Mouse (Mus musculus) CH12.LX (cell line): ENCODE measurements around the gene Grin2c. TPM values are rescaled to one million over a fixed set of nuclear protein-coding genes. Genes with fewer than 3 reads are reported as not detected.
A peak's percentile ranks its signal among the peaks of the same experiment; 100 is the strongest.

Source experiments
- DNase-seq: peaks from one replicate; pipeline ENCODE4 v3.0.0-alpha.2; 2013; ENCODE audit errors: extremely low read depth
- H3K27ac ChIP-seq: 2 replicates; pipeline ENCODE4 v1.5.1; 2012; ENCODE audit warnings: low read depth, mild to moderate bottlenecking, control low read depth, moderate library complexity; ENCODE audit not compliant: insufficient read depth
- H3K27me3 ChIP-seq: replicated peaks from 2 replicates; pipeline ENCODE3; 2012; ENCODE audit warnings: inconsistent platforms
- H3K36me3 ChIP-seq, 2 experiments: replicated peaks in 1 of 2; 2 replicates each; pipeline versions ENCODE3 to v1.6.1; 2012; ENCODE audit warnings: inconsistent platforms in 1 of 2, low read length in 1 of 2, mild to moderate bottlenecking in 1 of 2, mixed read lengths in 1 of 2, moderate library complexity in 1 of 2; ENCODE audit not compliant: control insufficient read depth in 1 of 2, insufficient read depth in 1 of 2
- H3K4me1 ChIP-seq, 2 experiments: 2 replicates each; pipeline ENCODE4 v1.6.1; 2012; ENCODE audit warnings: inconsistent platforms in 1 of 2, moderate library complexity in 1 of 2; ENCODE audit not compliant: insufficient read depth in 2 of 2, control insufficient read depth in 1 of 2
- H3K4me2 ChIP-seq: 2 replicates; pipeline ENCODE4 v1.6.1; 2012; ENCODE audit warnings: low read depth, mild to moderate bottlenecking, control low read depth; ENCODE audit not compliant: poor library complexity, insufficient read depth, severe bottlenecking
- H3K4me3 ChIP-seq, 3 experiments: fragments of 150-350 bp in 1 of 3; sonication (generic) in 1 of 3; replicated peaks in 1 of 3; 2 replicates each; pipeline versions ENCODE3 to v1.5.1; 2011 to 2012; ENCODE audit warnings: low read depth in 2 of 3, low read length in 2 of 3, mild to moderate bottlenecking in 2 of 3, moderate library complexity in 2 of 3, control low read depth in 1 of 3, improper control_type of control experiment in 1 of 3, inconsistent platforms in 1 of 3, mixed read lengths in 1 of 3; ENCODE audit not compliant: poor library complexity in 1 of 3
- H3K79me2 ChIP-seq: replicated peaks from 2 replicates; pipeline ENCODE4 v1.6.1; 2012; ENCODE audit warnings: mild to moderate bottlenecking, moderate library complexity; ENCODE audit not compliant: control insufficient read depth, poor library complexity, insufficient read depth, severe bottlenecking; ENCODE audit errors: extremely low read depth
- H3K9ac ChIP-seq: 2 replicates; pipeline ENCODE4 v1.6.1; 2012; ENCODE audit warnings: low read depth, mild to moderate bottlenecking, control low read depth, moderate library complexity; ENCODE audit not compliant: insufficient read depth
- H3K9me3 ChIP-seq: replicated peaks from 2 replicates; pipeline ENCODE3; 2012; ENCODE audit warnings: low read length, inconsistent platforms, mixed read lengths
- BHLHE40 ChIP-seq: IDR thresholded peaks from 2 replicates; pipeline ENCODE4 v1.6.1; 2011; ENCODE audit warnings: mild to moderate bottlenecking, low read depth, low read length, improper control_type of control experiment
- CHD2 ChIP-seq: IDR thresholded peaks from 2 replicates; pipeline ENCODE4 v1.6.1; 2011; ENCODE audit warnings: low read length, improper control_type of control experiment
- CTCF ChIP-seq, 2 experiments: IDR thresholded peaks in 1 of 2; conservative IDR thresholded peaks in 1 of 2; 2 replicates each; pipeline ENCODE4 v1.5.1; 2011 to 2012; ENCODE audit warnings: low read depth in 2 of 2, low read length in 2 of 2, improper control_type of control experiment in 1 of 2, inconsistent platforms in 1 of 2, mild to moderate bottlenecking in 1 of 2, moderate library complexity in 1 of 2
- ELF1 ChIP-seq: IDR thresholded peaks from 2 replicates; pipeline ENCODE4 v1.6.1; 2014; ENCODE audit warnings: low read depth, mild to moderate bottlenecking, inconsistent platforms, low read length, improper control_type of control experiment
- HCFC1 ChIP-seq: IDR thresholded peaks from 2 replicates; pipeline ENCODE4 v1.6.1; 2012; ENCODE audit warnings: low read depth, mild to moderate bottlenecking, inconsistent platforms, low read length, improper control_type of control experiment
- IRF4 ChIP-seq: IDR thresholded peaks from 2 replicates; pipeline ENCODE4 v1.6.1; 2014; ENCODE audit warnings: low read depth, mild to moderate bottlenecking, inconsistent platforms, low read length, improper control_type of control experiment
- JUND ChIP-seq: conservative IDR thresholded peaks from 2 replicates; pipeline ENCODE4 v1.6.1; 2011; ENCODE audit warnings: low read depth, low read length, improper control_type of control experiment
- MEF2A ChIP-seq: IDR thresholded peaks from 2 replicates; pipeline ENCODE4 v1.6.1; 2014; ENCODE audit warnings: low read depth, mild to moderate bottlenecking, inconsistent platforms, low read length, improper control_type of control experiment, borderline replicate concordance
- MYC ChIP-seq: IDR thresholded peaks from 2 replicates; pipeline ENCODE4 v1.6.1; 2011; ENCODE audit warnings: low read depth, mild to moderate bottlenecking, improper control_type of control experiment, low read length
- NELFE ChIP-seq: IDR thresholded peaks from 2 replicates; pipeline ENCODE4 v1.6.1; 2011; ENCODE audit warnings: low read depth, low read length, improper control_type of control experiment
- PAX5 ChIP-seq: IDR thresholded peaks from 2 replicates; pipeline ENCODE4 v1.6.1; 2012; ENCODE audit warnings: low read length, inconsistent platforms, mixed read lengths
- POLR2A ChIP-seq: IDR thresholded peaks from 2 replicates; pipeline ENCODE4 v1.6.1; 2011; ENCODE audit warnings: low read depth, mild to moderate bottlenecking, improper control_type of control experiment, low read length
- POLR2AphosphoS2 ChIP-seq: IDR thresholded peaks from 2 replicates; pipeline ENCODE4 v1.6.1; 2011; ENCODE audit warnings: low read depth, low read length, improper control_type of control experiment
- RCOR1 ChIP-seq: conservative IDR thresholded peaks from 2 replicates; pipeline ENCODE4 v1.6.1; 2012; ENCODE audit warnings: low read depth, mild to moderate bottlenecking, inconsistent platforms, low read length, improper control_type of control experiment
- USF1 ChIP-seq: IDR thresholded peaks from 2 replicates; pipeline ENCODE4 v1.6.1; 2014; ENCODE audit warnings: low read depth, mild to moderate bottlenecking, inconsistent platforms, low read length, improper control_type of control experiment
- USF2 ChIP-seq: conservative IDR thresholded peaks from 2 replicates; pipeline ENCODE4 v1.6.1; 2011; ENCODE audit warnings: low read depth, low read length, improper control_type of control experiment
- ZNF384 ChIP-seq: IDR thresholded peaks from 2 replicates; pipeline ENCODE4 v1.6.1; 2012; ENCODE audit warnings: low read depth, low read length, improper control_type of control experiment, inconsistent platforms
- dilution Hi-C: fragments of 300-500 bp; cut with MboI; formaldehyde crosslinking; loops from 2 replicates; pipeline ENCODE4 v1.14.3; 2020; ENCODE audit warnings: low sequenced_read_pairs; ENCODE audit not compliant: extremely low pct_unique_long_range_greater_than_20kb, extremely low pct_ligation_motif_present
- in situ Hi-C: fragments of 300-500 bp; cut with MboI; formaldehyde crosslinking; loops from 3 replicates; pipeline ENCODE4 v1.14.3; 2019; ENCODE audit warnings: low sequenced_read_pairs, low pct_ligation_motif_present, low pct_unique_long_range_greater_than_20kb, mixed read lengths
- polyA plus RNA-seq: library from polyadenylated mRNA; unstranded; fragments of >175 nt; gene quantifications from 2 replicates; pipeline ENCODE4 v1.2.1, GENCODE M21; 2012; ENCODE audit warnings: low read depth; ENCODE audit not compliant: insufficient read length
- total RNA-seq, 2 experiments: library from RNA; depleted of rRNA; stranded (reverse); fragments of 300-350 nt in 1 of 2; fragments of >200 nt in 1 of 2; gene quantifications; 2 replicates each; pipeline ENCODE4 v1.2.3; 2012 to 2014

Gene Grin2c
- total and polyA plus RNA-seq, 3 experiments: 0.04 TPM; not detected in 2

GRCm38 (mm10) chr11:115297214-115297826 is 30.3 kb upstream of the Grin2c start, which contains the start of gene Fads6 (continued):
- no peak for TF ChIP-seq PAX5
- peak; percentile 68 for TF ChIP-seq CHD2
- peak; percentile 62; the same call in 1 of the 2 replicates for TF ChIP-seq RCOR1
- peak; percentile 65 for TF ChIP-seq MEF2A
- TF ChIP-seq MYC: peak; percentile 49; the same call in 1 of the 2 replicates
- TF ChIP-seq HCFC1: peak; percentile 51; the same call in 1 of the 2 replicates
- peak in 1 of 2 experiments; percentile 84; a peak in 2 of 4 replicates for TF ChIP-seq CTCF (conservative IDR thresholded peaks at IDR 0.05 in 1 of 2, IDR thresholded peaks at IDR 0.05 in 1 of 2; ENCODE audit: low read depth in 2 of 2, low read length in 2 of 2)
- no peak for TF ChIP-seq ZNF384

GRCm38 (mm10) chr11:115296471-115297210 is 29.6 kb upstream of the Grin2c start:
- no peak for DNase-seq
- TF ChIP-seq JUND (no peak), ELF1 (0 out of 2 replicates have a peak, but pooled peaks have one; percentile 5), POLR2A (no peak)
- Histone ChIP-seq H3K4me2 (peak overlapping the region; percentile 9), H3K27ac (no peak overlapping the region), H3K4me3 (peak overlapping the region; percentile 33 to 70 (median 48)), H3K4me1 (peaks cover 7 to 9% of the 10 kb centered on the region in 2 experiments), H3K36me3 (no peaks in the 10 kb centered on the region), H3K9ac (peak overlapping the region; percentile 16; the same call in 1 of the 2 replicates), H3K9me3 (peaks cover 17% of the 10 kb centered on the region), H3K79me2 (no peaks in the 10 kb centered on the region), H3K27me3 (peaks cover 80% of the 10 kb centered on the region)
- dilution Hi-C loops (no loop called here), in situ Hi-C loops (no loop called here)

GRCm38 (mm10) chr11:115295939-115296338 is 28.9 kb upstream of the Grin2c start:
- TF ChIP-seq IRF4 (no peak), JUND (no peak), USF2 (no peak), NELFE (no peak), ZNF384 (no peak), RCOR1 (no peak), POLR2A (no peak), CTCF (conservative IDR thresholded peaks at IDR 0.05 in 1 of 2, IDR thresholded peaks at IDR 0.05 in 1 of 2; ENCODE audit: low read depth in 2 of 2, low read length in 2 of 2) (no peak), BHLHE40 (no peak), MEF2A (no peak), POLR2AphosphoS2 (no peak), USF1 (no peak)
- dilution Hi-C loops: no loop called here
- Histone ChIP-seq H3K27me3 (peaks cover 80% of the 10 kb centered on the region), H3K27ac (no peak overlapping the region), H3K9ac (no peak overlapping the region), H3K4me3 (no peak overlapping the region), H3K4me1 (peaks cover 7 to 9% of the 10 kb centered on the region in 2 experiments), H3K4me2 (no peak overlapping the region), H3K9me3 (peaks cover 16% of the 10 kb centered on the region), H3K36me3 (no peaks in the 10 kb centered on the region), H3K79me2 (no peaks in the 10 kb centered on the region)
- in situ Hi-C loops: no loop called here
- no peak for DNase-seq
